Mouse (Mus musculus): ENCODE data around the gene 4930438A08Rik.

GRCm38 (mm10) chr11:58257816-58258215 is 16.8 kb upstream of the 4930438A08Rik start:
- TF ChIP-seq CTCF (IDR thresholded peaks at IDR 0.05; ENCODE audit: borderline replicate concordance, control insufficient read depth, extremely low read depth, insufficient read depth, low read length, poor library complexity) (no peak), POLR2A (IDR thresholded peaks at IDR 0.05; ENCODE audit: control insufficient read depth, extremely low read depth, insufficient read depth, low read length, poor library complexity) (no peak)
